Mouse (Mus musculus) limb, embryonic 11.5 days (tissue): ENCODE data around the gene Tbpl2. TPM values are rescaled to one million over a fixed set of nuclear protein-coding genes. Genes with fewer than 3 reads are reported as not detected.

Source experiments
- ATAC-seq: fragments of 200-750 bp; cut with Nextera tagmentation; 2 replicates; pipeline ENCODE4 v1.8.0; 2017; ENCODE audit warnings: low read depth; ENCODE audit not compliant: insufficient number of reproducible peaks, low FRiP score, low TSS enrichment
- DNase-seq: peaks from one replicate; pipeline ENCODE4 v3.0.0-alpha.2; 2015; ENCODE audit warnings: low spot score
- H3K27ac ChIP-seq: fragments of 300-500 bp; sonication (generic); replicated peaks from 2 replicates; pipeline ENCODE4 v1.5.1; 2014; ENCODE audit warnings: low read depth, mild to moderate bottlenecking, low read length
- H3K27me3 ChIP-seq: fragments of 300-500 bp; sonication (generic); 2 replicates; pipeline ENCODE4 v1.6.1; 2014; ENCODE audit warnings: mild to moderate bottlenecking, low read length, mixed read lengths; ENCODE audit not compliant: control insufficient read depth, insufficient read depth
- H3K36me3 ChIP-seq: fragments of 300-500 bp; sonication (generic); 2 replicates; pipeline ENCODE4 v1.6.1; 2014; ENCODE audit warnings: mild to moderate bottlenecking, low read length, moderate library complexity, mixed read lengths; ENCODE audit not compliant: control insufficient read depth, insufficient read depth
- H3K4me1 ChIP-seq: fragments of 300-500 bp; sonication (generic); 2 replicates; pipeline ENCODE4 v1.6.1; 2014; ENCODE audit warnings: low read length, mixed read lengths; ENCODE audit not compliant: control insufficient read depth, insufficient read depth
- H3K4me2 ChIP-seq: fragments of 300-500 bp; sonication (generic); 2 replicates; pipeline ENCODE4 v1.6.1; 2014; ENCODE audit warnings: low read depth, mild to moderate bottlenecking, moderate library complexity; ENCODE audit not compliant: severe bottlenecking
- H3K4me3 ChIP-seq: fragments of 300-500 bp; sonication (generic); 2 replicates; pipeline ENCODE4 v1.5.1; 2014; ENCODE audit warnings: low read depth, low read length
- H3K9ac ChIP-seq: fragments of 300-500 bp; sonication (generic); 2 replicates; pipeline ENCODE4 v1.6.1; 2014; ENCODE audit warnings: mild to moderate bottlenecking, low read length
- H3K9me3 ChIP-seq: fragments of 300-500 bp; sonication (generic); 2 replicates; pipeline ENCODE4 v1.6.1; 2016; ENCODE audit warnings: low read length; ENCODE audit not compliant: control insufficient read depth
- WGBS: fragments of 180-500 bp; shearing (Covaris S2); extraction: QIAGEN DNeasy Blood & Tissue Kit; methylation state at CpG from one replicate; pipeline ENCODE4 v1.1.7; 2014; 5-methylcytosine and 5-hydroxymethylcytosine counted together
- polyA plus RNA-seq: library from polyadenylated mRNA; unstranded; fragments of >200 nt; fragmentation: Nextera tagmentation; extraction: Ambion mirVana; gene quantifications from 2 replicates; pipeline ENCODE4 v1.2.1, GENCODE M21; 2014

The Tbpl2 gene
- polyA plus RNA-seq, 1 experiment from 2014 or later = not detected

GRCm38 (mm10) chr2:24047551-24048479, 48.6 kb downstream of the Tbpl2 start:
- ATAC-seq (no peak), DNase-seq (no peak)
- peak overlapping the region; percentile 34 for H3K4me2 ChIP-seq
- H3K27ac ChIP-seq = no peak overlapping the region
- WGBS = 53% methylated on average over 6 of the region's 6 CpGs
- H3K27me3 ChIP-seq = no peaks in the 10 kb centered on the region
- H3K4me3 ChIP-seq = no peak overlapping the region
- no peak overlapping the region for H3K9ac ChIP-seq
- H3K4me1 ChIP-seq = no peaks in the 10 kb centered on the region
- no peaks in the 10 kb centered on the region for H3K36me3 ChIP-seq
- no peaks in the 10 kb centered on the region for H3K9me3 ChIP-seq

- Histone ChIP-seq H3K4me3 (no peak overlapping the region), H3K27ac (no peak overlapping the region), H3K36me3 (no peaks in the 10 kb centered on the region), H3K9me3 (no peaks in the 10 kb centered on the region), H3K9ac (no peak overlapping the region), H3K27me3 (no peaks in the 10 kb centered on the region), H3K4me1 (no peaks in the 10 kb centered on the region), H3K4me2 (no peak overlapping the region)
- ATAC-seq (no peak), DNase-seq (no peak)
- 85% methylated on average over 1 of the region's 1 CpGs for WGBS
These were observed 53.5 kb downstream of the Tbpl2 start for GRCm38 (mm10) chr2:24042901-24043300.

GRCm38 (mm10) chr2:24040531-24040930, 55.9 kb downstream of the Tbpl2 start:
- no peaks in the 10 kb centered on the region for H3K4me1 ChIP-seq

More at GRCm38 (mm10) chr2:24040531-24040930, 55.9 kb downstream of the Tbpl2 start:
- Histone ChIP-seq H3K27ac (no peak overlapping the region), H3K4me2 (no peak overlapping the region), H3K27me3 (no peaks in the 10 kb centered on the region), H3K4me3 (no peak overlapping the region), H3K36me3 (no peaks in the 10 kb centered on the region), H3K9me3 (no peaks in the 10 kb centered on the region), H3K9ac (no peak overlapping the region)
- 91% methylated on average over 1 of the region's 1 CpGs for WGBS
- no peak for ATAC-seq
- DNase-seq = no peak

Other genes with a start within 250 kb of the Tbpl2 start
- gene Hnmt, start 47.2 kb downstream of the Tbpl2 start, polyA plus RNA-seq = 0.23 and 0.44 TPM in 2 replicates
- gene Il1f8, start 56.6 kb upstream of the Tbpl2 start, polyA plus RNA-seq = not detected in 2 replicates
- gene Il1f9, start 89.9 kb upstream of the Tbpl2 start, polyA plus RNA-seq = not detected in 2 replicates
- not detected in 2 replicates for gene Il1f6, start 118.8 kb upstream of the Tbpl2 start, polyA plus RNA-seq
- gene Il1f5, start 180.4 kb upstream of the Tbpl2 start, polyA plus RNA-seq = 0.27 TPM in 1 of 2 replicates, not detected in the other
- gene Il1f10, start 194.6 kb upstream of the Tbpl2 start, polyA plus RNA-seq = not detected in 2 replicates
- gene Il1rn, start 240.3 kb upstream of the Tbpl2 start, polyA plus RNA-seq = 1.6 and 1.8 TPM in 2 replicates